Mouse (Mus musculus) liver, embryonic 14.5 days (tissue): ENCODE data around the gene Egfr.

Experiments used
- CTCF ChIP-seq: IDR thresholded peaks from 2 replicates; pipeline ENCODE4 v1.5.1; 2016; ENCODE audit warnings: antibody characterized with exemption, low read depth, control low read depth
- EP300 ChIP-seq: IDR thresholded peaks from 2 replicates; pipeline ENCODE4 v1.6.1; 2016; ENCODE audit warnings: antibody characterized with exemption, low read depth

DNA sequence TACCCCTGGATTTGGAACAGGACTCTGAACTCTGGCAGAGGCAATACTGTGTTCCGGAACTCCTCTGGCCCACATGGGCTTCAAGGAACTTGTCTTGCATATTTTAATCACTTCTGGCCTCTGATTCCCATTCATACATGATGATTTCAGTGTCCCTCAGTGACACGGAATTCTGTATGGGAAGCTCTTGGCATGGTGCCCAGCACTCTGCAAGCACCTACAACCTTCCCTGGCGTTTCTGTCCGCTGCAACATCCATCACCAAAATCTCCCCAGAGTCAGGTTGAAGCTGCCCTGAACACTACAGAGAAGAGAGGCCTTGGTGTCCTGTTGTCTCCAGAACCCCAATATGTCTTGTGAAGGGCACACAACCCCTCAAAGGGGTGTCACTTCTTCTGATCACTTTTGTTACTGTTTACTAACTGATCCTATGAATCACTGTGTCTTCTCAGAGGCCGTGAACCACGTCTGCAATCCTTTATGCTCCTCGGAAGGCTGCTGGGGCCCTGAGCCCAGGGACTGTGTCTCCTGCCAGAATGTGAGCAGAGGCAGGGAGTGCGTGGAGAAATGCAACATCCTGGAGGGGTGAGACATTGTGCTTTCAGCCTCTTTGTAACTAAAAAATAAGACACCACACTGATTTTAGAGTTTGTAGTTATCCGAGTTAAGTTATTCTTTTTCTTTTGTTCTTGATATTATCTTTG, 125.8 kb downstream of the Egfr start:
- TF ChIP-seq EP300 (no peak), CTCF (no peak)
